Mouse (Mus musculus) heart, embryonic 15.5 days (tissue): ENCODE measurements around the gene Casq1. TPM values are rescaled to one million over a fixed set of nuclear protein-coding genes. Genes with fewer than 3 reads are reported as not detected.
A peak's percentile ranks its signal among the peaks of the same experiment; 100 is the strongest.

Source experiments
- ATAC-seq: fragments of 200-750 bp; cut with Nextera tagmentation; replicated peaks from 2 replicates; pipeline ENCODE4 v1.8.0; 2017; ENCODE audit warnings: low read depth, moderate TSS enrichment; ENCODE audit not compliant: insufficient number of reproducible peaks, insufficient read depth, low FRiP score
- H3K27ac ChIP-seq: fragments of 300-500 bp; sonication (generic); 2 replicates; pipeline ENCODE4 v1.5.1; 2015; ENCODE audit warnings: mild to moderate bottlenecking, inconsistent platforms
- H3K27me3 ChIP-seq: fragments of 300-500 bp; sonication (generic); 2 replicates; pipeline ENCODE4 v1.6.1; 2015; ENCODE audit warnings: inconsistent platforms
- H3K36me3 ChIP-seq: fragments of 300-500 bp; sonication (generic); 2 replicates; pipeline ENCODE4 v1.6.1; 2015; ENCODE audit warnings: mild to moderate bottlenecking, inconsistent platforms
- H3K4me1 ChIP-seq: fragments of 300-500 bp; sonication (generic); replicated peaks from 2 replicates; pipeline ENCODE4 v1.6.1; 2015; ENCODE audit warnings: inconsistent platforms
- H3K4me2 ChIP-seq: fragments of 300-500 bp; sonication (generic); 2 replicates; pipeline ENCODE4 v1.6.1; 2015; ENCODE audit warnings: inconsistent platforms, mild to moderate bottlenecking, moderate library complexity
- H3K4me3 ChIP-seq: fragments of 300-500 bp; sonication (generic); 2 replicates; pipeline ENCODE4 v1.5.1; 2015; ENCODE audit warnings: mild to moderate bottlenecking, inconsistent platforms
- H3K9ac ChIP-seq: fragments of 300-500 bp; sonication (generic); 2 replicates; pipeline ENCODE4 v1.6.1; 2015; ENCODE audit warnings: mild to moderate bottlenecking, inconsistent platforms
- H3K9me3 ChIP-seq: fragments of 300-500 bp; sonication (generic); replicated peaks from 2 replicates; pipeline ENCODE4 v1.6.1; 2016; ENCODE audit warnings: inconsistent platforms
- WGBS: fragments of 180-500 bp; shearing (Covaris S2); methylation state at CpG from one replicate; pipeline ENCODE4 v1.1.7; 2015; ENCODE audit warnings: mixed read lengths; 5-methylcytosine and 5-hydroxymethylcytosine counted together
- polyA plus RNA-seq: library from polyadenylated mRNA; unstranded; fragments of >200 nt; fragmentation: Nextera tagmentation; extraction: Ambion mirVana; gene quantifications from 2 replicates; pipeline ENCODE4 v1.2.1, GENCODE M21; 2015

The Casq1 gene
- polyA plus RNA-seq, 1 experiment from 2014 or later: 102 TPM

DNA sequence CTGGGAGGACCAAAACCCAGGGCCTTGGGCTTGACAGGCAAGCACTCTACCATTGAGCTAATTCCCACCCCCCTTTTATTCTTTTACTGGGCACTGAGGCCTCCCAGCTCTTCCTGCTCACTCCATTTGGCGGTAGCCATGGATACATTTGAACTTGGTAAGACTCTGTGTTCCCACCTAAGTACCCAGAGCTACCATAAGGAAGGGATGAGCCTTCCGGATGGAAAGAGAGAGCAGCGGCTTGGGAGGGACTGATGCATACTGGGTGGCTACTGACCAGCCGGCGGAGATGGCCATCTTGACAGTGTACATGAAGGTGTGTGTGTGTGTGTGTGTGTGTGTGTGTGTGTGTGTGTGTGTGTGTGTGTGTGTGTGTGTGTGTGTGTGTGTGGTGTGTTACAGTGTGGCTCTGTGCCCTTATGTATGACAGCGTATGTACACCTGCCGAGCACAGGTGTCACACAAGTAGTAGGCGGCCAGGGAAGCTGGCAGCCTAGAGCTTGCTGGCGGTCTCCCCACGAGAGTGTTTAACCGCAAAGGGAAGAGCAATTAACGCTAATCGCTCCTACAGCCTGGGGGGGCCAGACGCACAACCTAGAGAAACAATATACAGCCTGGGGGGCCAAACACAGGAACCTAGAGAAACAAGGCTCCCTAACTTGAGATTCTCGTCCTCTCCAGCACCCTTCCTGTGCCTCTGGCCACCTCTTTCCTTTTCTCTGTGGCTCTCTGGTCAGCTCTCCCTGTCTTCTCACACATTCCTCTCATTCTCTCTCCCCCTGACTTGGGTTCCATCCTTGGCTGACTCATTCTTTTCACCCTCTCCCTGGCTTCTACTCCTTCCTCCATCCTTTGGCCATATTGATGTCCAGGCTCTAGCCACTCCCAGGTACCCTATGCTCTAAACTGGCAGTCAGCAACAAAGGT, 14.6 kb downstream of the Casq1 start:
- H3K9me3 ChIP-seq: no peaks in the 10 kb centered on the region
- H3K27me3 ChIP-seq: no peaks in the 10 kb centered on the region
- H3K4me2 ChIP-seq: peak overlapping the region; percentile 72
- H3K27ac ChIP-seq: peak overlapping the region; percentile 94
- WGBS: 44% methylated on average over 15 of the region's 15 CpGs
- H3K4me1 ChIP-seq: peaks cover 69% of the 10 kb centered on the region
- H3K9ac ChIP-seq: peak overlapping the region; percentile 82
- H3K4me3 ChIP-seq: peak overlapping the region; percentile 73
- no peak for ATAC-seq
- peaks cover 5% of the 10 kb centered on the region for H3K36me3 ChIP-seq

- 31% methylated on average over 9 of the region's 9 CpGs for WGBS
- H3K4me3 ChIP-seq: peak overlapping the region; percentile 73
- H3K4me1 ChIP-seq: peaks cover 72% of the 10 kb centered on the region
- H3K36me3 ChIP-seq: peaks cover 13% of the 10 kb centered on the region
- H3K9ac ChIP-seq: peak overlapping the region; percentile 34; the same call in 1 of the 2 replicates
- ATAC-seq: no peak
- H3K27me3 ChIP-seq: no peaks in the 10 kb centered on the region
- H3K4me2 ChIP-seq: peak overlapping the region; percentile 72
- H3K27ac ChIP-seq: peak overlapping the region; percentile 94
- no peaks in the 10 kb centered on the region for H3K9me3 ChIP-seq
Measured at GRCm38 (mm10) chr1:172204033-172204813, 15.4 kb downstream of the Casq1 start.

DNA sequence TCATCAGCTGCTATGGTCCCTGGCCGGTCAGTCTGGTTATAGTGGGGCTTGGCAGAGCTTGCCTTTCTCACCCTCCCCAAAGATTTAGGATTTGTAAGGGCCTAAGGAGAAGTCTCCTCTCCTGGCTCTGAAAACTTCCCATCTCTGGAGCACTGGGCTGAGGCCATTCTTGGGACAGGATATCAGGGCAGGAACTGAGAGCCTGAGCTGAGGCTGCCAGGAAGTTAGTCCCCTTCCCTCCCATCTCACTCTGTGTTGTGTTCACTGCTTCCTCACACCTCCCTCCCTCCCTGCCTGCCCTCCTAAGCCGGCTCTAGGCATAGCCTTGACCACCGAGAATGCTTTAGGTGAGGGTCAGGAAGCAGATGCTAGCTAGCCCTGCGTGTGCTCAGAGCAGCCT, 16.1 kb downstream of the Casq1 start:
- H3K27ac ChIP-seq: peak overlapping the region; percentile 94
- no peaks in the 10 kb centered on the region for H3K9me3 ChIP-seq
- peaks cover 18% of the 10 kb centered on the region for H3K36me3 ChIP-seq
- 25% methylated on average over 4 of the region's 4 CpGs for WGBS
- H3K9ac ChIP-seq: 0 out of 2 replicates have a peak overlapping the region, but pooled peaks have one; percentile 34
- peak overlapping the region; percentile 72 for H3K4me2 ChIP-seq
- 0 out of 2 replicates have a peak overlapping the region, but pooled peaks have one; percentile 11 for H3K4me3 ChIP-seq
- H3K4me1 ChIP-seq: peaks cover 72% of the 10 kb centered on the region
- H3K27me3 ChIP-seq: no peaks in the 10 kb centered on the region
- no peak for ATAC-seq

- Histone ChIP-seq H3K27me3 (no peaks in the 10 kb centered on the region), H3K36me3 (peaks cover 24% of the 10 kb centered on the region), H3K9me3 (no peaks in the 10 kb centered on the region), H3K9ac (no peak overlapping the region), H3K27ac (peak overlapping the region; percentile 94), H3K4me2 (peak overlapping the region; percentile 72), H3K4me3 (0 out of 2 replicates have a peak overlapping the region, but pooled peaks have one; percentile 11), H3K4me1 (peaks cover 72% of the 10 kb centered on the region)
- 25% methylated on average over 2 of the region's 2 CpGs for WGBS
- ATAC-seq: no peak
Measured at GRCm38 (mm10) chr1:172202894-172203522, 16.7 kb downstream of the Casq1 start.

DNA sequence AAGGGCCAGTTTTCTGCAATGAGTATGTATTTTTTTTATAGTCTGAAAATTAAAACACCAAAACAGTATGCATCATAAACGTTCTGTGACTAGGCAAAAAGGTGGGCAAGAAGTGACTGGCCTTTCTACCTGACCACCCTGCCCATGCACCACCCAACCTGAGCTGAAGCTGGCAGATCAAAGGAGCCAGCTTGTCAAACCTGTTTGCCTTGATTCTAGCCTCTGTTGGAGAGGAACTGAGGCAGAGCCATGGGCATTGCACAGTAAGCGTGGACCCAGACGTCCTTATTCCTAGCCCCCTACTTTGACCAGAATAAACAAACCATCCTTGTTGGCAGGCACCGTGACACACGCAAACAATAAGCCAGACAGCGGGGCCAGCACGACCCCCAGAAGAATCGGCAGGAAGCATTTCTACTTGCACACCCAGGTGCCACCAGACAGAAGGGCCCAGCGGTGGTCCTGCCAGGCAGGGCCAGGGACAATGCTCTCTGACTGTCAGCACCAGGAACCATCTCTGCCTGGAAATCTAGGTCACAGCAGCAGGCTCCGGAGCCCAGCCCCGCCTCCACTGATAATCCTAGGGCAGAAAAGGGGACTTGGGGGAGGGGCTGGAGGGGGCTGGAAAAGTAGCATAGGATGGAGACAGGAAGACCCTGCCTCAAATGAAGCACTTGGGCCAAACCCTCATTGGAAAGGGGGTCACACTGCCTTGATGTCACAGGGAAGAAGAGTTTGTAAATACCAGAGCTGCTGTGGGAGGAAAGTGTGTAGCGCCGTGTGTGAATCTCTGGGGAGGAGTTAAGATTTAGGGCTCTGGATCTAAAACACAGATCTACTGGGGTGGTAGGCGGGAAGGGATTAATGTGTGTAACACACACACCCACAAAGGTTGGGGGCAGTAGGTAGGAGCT, 17.4 kb downstream of the Casq1 start:
- peak overlapping the region; percentile 94 for H3K27ac ChIP-seq
- H3K27me3 ChIP-seq: no peaks in the 10 kb centered on the region
- ATAC-seq: no peak
- WGBS: 19% methylated on average over 14 of the region's 14 CpGs
- H3K4me2 ChIP-seq: peak overlapping the region; percentile 48
- peaks cover 66% of the 10 kb centered on the region for H3K4me1 ChIP-seq
- no peak overlapping the region for H3K4me3 ChIP-seq
- peaks cover 32% of the 10 kb centered on the region for H3K36me3 ChIP-seq
- H3K9me3 ChIP-seq: no peaks in the 10 kb centered on the region
- peak overlapping the region; percentile 30 for H3K9ac ChIP-seq

DNA sequence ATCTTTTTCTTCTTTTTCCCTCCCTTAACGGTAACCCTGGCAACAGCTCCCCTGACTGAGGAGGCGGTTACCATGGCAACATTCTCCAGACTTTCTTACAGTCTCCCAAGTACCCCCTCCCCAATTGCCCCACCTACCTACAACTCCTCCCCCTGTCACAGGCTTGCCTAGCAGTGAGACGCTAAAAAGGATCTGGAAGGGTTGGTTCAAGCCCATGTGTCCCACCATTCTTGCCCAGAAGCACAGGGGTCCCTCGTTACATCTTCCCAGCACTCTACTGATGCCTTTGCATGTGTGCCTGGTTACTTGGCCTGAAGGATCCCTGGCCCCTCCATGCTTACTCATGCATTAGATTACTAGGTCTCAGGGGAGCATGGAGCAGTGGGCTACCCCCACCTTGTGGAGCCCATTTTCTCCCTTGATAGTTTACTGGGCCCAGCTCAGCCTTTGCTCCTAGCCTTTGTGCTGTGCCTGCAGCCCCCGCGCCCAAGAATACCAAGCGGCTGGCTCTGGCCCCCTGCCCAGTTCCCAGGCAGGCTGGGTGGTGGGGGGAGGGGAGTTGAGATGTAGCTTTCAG, 18.7 kb downstream of the Casq1 start:
- Histone ChIP-seq H3K36me3 (peaks cover 44% of the 10 kb centered on the region), H3K9ac (peak overlapping the region; percentile 6; the same call in 1 of the 2 replicates), H3K4me2 (peak overlapping the region; percentile 2; the same call in 1 of the 2 replicates), H3K9me3 (no peaks in the 10 kb centered on the region), H3K27ac (peak overlapping the region; percentile 49), H3K4me1 (peaks cover 61% of the 10 kb centered on the region), H3K27me3 (no peaks in the 10 kb centered on the region), H3K4me3 (no peak overlapping the region)
- 36% methylated on average over 7 of the region's 7 CpGs for WGBS
- 0 out of 2 replicates have a peak, but pooled peaks have one; percentile 7 for ATAC-seq

DNA sequence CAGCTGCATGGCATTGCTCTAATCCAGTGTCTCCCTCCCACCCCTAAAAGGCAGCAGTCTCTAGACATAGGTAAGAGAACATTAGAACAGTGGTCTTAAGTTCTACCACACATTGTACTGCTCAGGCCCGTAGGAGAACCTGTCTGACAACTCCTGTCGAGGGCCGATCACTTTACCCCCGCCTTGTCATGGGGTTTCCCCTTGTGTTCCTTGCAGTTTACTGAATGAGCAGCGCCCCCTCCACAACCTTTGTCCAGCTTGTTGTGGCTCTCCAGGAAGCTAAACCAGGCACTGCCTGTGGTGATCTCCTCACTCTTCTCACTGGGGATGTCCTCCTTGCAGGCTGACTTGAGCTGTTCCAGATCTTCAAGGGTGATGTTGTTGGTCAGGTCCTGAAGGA, 19.5 kb downstream of the Casq1 start:
- Histone ChIP-seq H3K9me3 (no peaks in the 10 kb centered on the region), H3K4me2 (no peak overlapping the region), H3K27me3 (no peaks in the 10 kb centered on the region), H3K4me3 (no peak overlapping the region), H3K9ac (no peak overlapping the region), H3K27ac (peak overlapping the region; percentile 13; the same call in 1 of the 2 replicates), H3K36me3 (peaks cover 52% of the 10 kb centered on the region), H3K4me1 (peaks cover 55% of the 10 kb centered on the region)
- WGBS: 86% methylated on average over 5 of the region's 5 CpGs
- ATAC-seq: no peak

DNA sequence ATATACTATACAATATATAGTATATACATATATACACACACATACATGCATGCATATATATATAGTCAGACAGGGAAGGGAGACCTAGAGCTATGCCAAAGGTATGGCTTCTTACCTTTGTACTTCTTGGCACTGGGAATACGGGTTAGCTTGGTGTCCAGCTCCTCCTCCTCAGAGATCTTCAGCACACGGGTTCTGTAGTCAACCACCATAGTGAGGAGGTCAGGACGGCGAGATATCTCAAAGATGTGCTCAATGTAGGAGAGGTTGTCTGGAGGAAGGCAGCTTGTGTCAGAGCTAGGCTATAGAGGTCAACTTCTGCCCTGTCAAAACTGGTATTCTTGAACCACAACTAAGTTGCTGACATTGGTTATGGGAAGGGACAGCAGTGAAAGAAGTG, 20.7 kb downstream of the Casq1 start:
- no peak overlapping the region for H3K4me3 ChIP-seq
- no peaks in the 10 kb centered on the region for H3K27me3 ChIP-seq
- no peak overlapping the region for H3K9ac ChIP-seq
- H3K36me3 ChIP-seq: peaks cover 64% of the 10 kb centered on the region
- H3K9me3 ChIP-seq: no peaks in the 10 kb centered on the region
- ATAC-seq: no peak
- H3K27ac ChIP-seq: no peak overlapping the region
- no peak overlapping the region for H3K4me2 ChIP-seq
- peaks cover 49% of the 10 kb centered on the region for H3K4me1 ChIP-seq
- 90% methylated on average over 4 of the region's 4 CpGs for WGBS

DNA sequence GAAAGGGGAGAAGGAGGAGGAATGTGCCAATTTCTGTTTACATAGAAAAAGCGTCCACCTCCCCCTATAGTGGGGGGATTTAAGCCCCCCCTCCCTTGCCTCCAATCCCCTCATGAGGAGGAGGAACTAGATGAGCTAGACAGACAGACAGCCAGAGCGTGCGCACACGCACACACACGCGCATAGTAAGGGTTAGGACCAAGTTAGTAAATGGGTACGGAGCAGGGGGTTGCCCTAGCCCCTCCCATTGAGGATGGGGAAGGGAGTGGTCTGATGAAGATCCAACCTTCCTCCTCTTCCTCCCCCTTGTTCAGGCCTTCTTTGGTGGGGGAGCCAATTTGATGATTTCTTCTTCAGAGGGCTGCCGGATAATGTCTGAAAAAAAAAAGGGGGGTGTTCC, 21.4 kb downstream of the Casq1 start:
- no peak for ATAC-seq
- no peaks in the 10 kb centered on the region for H3K9me3 ChIP-seq
- no peaks in the 10 kb centered on the region for H3K27me3 ChIP-seq
- no peak overlapping the region for H3K27ac ChIP-seq
- H3K36me3 ChIP-seq: peaks cover 70% of the 10 kb centered on the region
- peaks cover 42% of the 10 kb centered on the region for H3K4me1 ChIP-seq
- WGBS: 90% methylated on average over 8 of the region's 8 CpGs
- no peak overlapping the region for H3K9ac ChIP-seq
- H3K4me3 ChIP-seq: no peak overlapping the region
- no peak overlapping the region for H3K4me2 ChIP-seq

DNA sequence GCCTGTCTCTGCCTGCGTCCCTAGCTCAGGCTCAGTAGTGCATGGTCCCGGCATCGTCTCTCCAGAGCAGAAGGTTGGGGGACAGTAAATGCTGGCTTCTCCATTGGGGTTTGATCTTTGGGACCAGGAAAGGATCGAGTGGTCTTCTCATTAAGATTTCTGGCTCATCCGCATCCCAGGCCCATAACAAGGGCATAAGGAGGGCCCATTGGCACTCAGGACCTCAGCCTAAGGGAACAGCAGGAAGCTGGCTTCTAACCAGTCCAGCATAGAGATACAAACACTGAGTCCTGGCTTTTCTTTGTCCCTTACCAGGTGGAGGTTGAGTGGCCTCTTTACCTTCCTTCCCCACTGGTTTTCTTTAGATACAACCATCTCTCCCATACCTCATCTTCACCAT, 21.8 kb downstream of the Casq1 start:
- Histone ChIP-seq H3K27me3 (no peaks in the 10 kb centered on the region), H3K9ac (no peak overlapping the region)

More for the DNA sequence above, 21.8 kb downstream of the Casq1 start:
- Histone ChIP-seq H3K27ac (no peak overlapping the region), H3K9me3 (no peaks in the 10 kb centered on the region), H3K4me2 (no peak overlapping the region), H3K4me3 (no peak overlapping the region), H3K36me3 (peaks cover 70% of the 10 kb centered on the region), H3K4me1 (peaks cover 37% of the 10 kb centered on the region)
- no peak for ATAC-seq
- WGBS: 60% methylated on average over 5 of the region's 5 CpGs
